Mouse (Mus musculus): ENCODE data around the gene Igfbp7. TPM values are rescaled to one million over a fixed set of nuclear protein-coding genes. Genes with fewer than 3 reads are reported as not detected.

The Igfbp7 gene
- polyA plus RNA-seq, 1 experiment from 2014 or later = 68.1 TPM

GRCm38 (mm10) chr5:77324936-77325335 is 82.9 kb downstream of the Igfbp7 start:
- Histone ChIP-seq H3K9me3 (replicated peaks; ENCODE audit: control insufficient read depth, low read length) (no peaks in the 10 kb centered on the region), H3K36me3 (ENCODE audit: control insufficient read depth, insufficient read depth, low read length) (peaks cover 93% of the 10 kb centered on the region), H3K9ac (ENCODE audit: low read length) (no peak overlapping the region), H3K4me3 (ENCODE audit: low read depth, low read length) (no peak overlapping the region), H3K27ac (ENCODE audit: low read depth, low read length) (no peak overlapping the region), H3K4me2 (ENCODE audit: low read length) (no peak overlapping the region), H3K4me1 (ENCODE audit: control insufficient read depth, insufficient read depth, low read length) (no peaks in the 10 kb centered on the region), H3K27me3 (replicated peaks; ENCODE audit: control insufficient read depth, insufficient read depth, low read length) (no peaks in the 10 kb centered on the region)
- 88% methylated on average over 1 of the region's 1 CpGs for WGBS
- DNase-seq (ENCODE audit: low spot score) (no peak), ATAC-seq (no peak)

- no peak for DNase-seq (ENCODE audit: low spot score)
- H3K4me1 ChIP-seq (ENCODE audit: control insufficient read depth, insufficient read depth, low read length) = peaks cover 9% of the 10 kb centered on the region
- H3K4me3 ChIP-seq (ENCODE audit: low read depth, low read length) = no peak overlapping the region
- no peak overlapping the region for H3K9ac ChIP-seq (ENCODE audit: low read length)
- no peaks in the 10 kb centered on the region for H3K27me3 ChIP-seq (replicated peaks; ENCODE audit: control insufficient read depth, insufficient read depth, low read length)
- no peak for ATAC-seq
- peaks cover 56% of the 10 kb centered on the region for H3K36me3 ChIP-seq (ENCODE audit: control insufficient read depth, insufficient read depth, low read length)
- no peaks in the 10 kb centered on the region for H3K9me3 ChIP-seq (replicated peaks; ENCODE audit: control insufficient read depth, low read length)
- WGBS = 92% methylated on average over 6 of the region's 6 CpGs
- H3K27ac ChIP-seq (ENCODE audit: low read depth, low read length) = no peak overlapping the region
- H3K4me2 ChIP-seq (ENCODE audit: low read length) = no peak overlapping the region
These were observed 92.9 kb downstream of the Igfbp7 start for GRCm38 (mm10) chr5:77314986-77315385.

- Histone ChIP-seq H3K27ac (ENCODE audit: low read depth, low read length) (no peak overlapping the region), H3K4me3 (ENCODE audit: low read depth, low read length) (no peak overlapping the region), H3K9me3 (replicated peaks; ENCODE audit: control insufficient read depth, low read length) (no peaks in the 10 kb centered on the region), H3K4me2 (ENCODE audit: low read length) (no peak overlapping the region), H3K4me1 (ENCODE audit: control insufficient read depth, insufficient read depth, low read length) (peaks cover 9% of the 10 kb centered on the region), H3K36me3 (ENCODE audit: control insufficient read depth, insufficient read depth, low read length) (peaks cover 53% of the 10 kb centered on the region), H3K27me3 (replicated peaks; ENCODE audit: control insufficient read depth, insufficient read depth, low read length) (no peaks in the 10 kb centered on the region), H3K9ac (ENCODE audit: low read length) (no peak overlapping the region)
- 94% methylated on average over 4 of the region's 4 CpGs for WGBS
- ATAC-seq = no peak
- no peak for DNase-seq (ENCODE audit: low spot score)
These were observed 93.6 kb downstream of the Igfbp7 start for GRCm38 (mm10) chr5:77314206-77314605.

- Histone ChIP-seq H3K27ac (ENCODE audit: low read depth, low read length) (peak within 1 kb of the TSS; percentile 91), H3K9ac (ENCODE audit: low read length) (peak within 1 kb of the TSS; percentile 79), H3K9me3 (replicated peaks; ENCODE audit: control insufficient read depth, low read length) (no peaks in the 10 kb centered on the region), H3K36me3 (ENCODE audit: control insufficient read depth, insufficient read depth, low read length) (peaks cover 40% of the 10 kb centered on the region), H3K4me2 (ENCODE audit: low read length) (peak within 1 kb of the TSS; percentile 100), H3K27me3 (replicated peaks; ENCODE audit: control insufficient read depth, insufficient read depth, low read length) (no peaks in the 10 kb centered on the region), H3K4me3 (ENCODE audit: low read depth, low read length) (peak within 1 kb of the TSS; percentile 90), H3K4me1 (ENCODE audit: control insufficient read depth, insufficient read depth, low read length) (peaks cover 19% of the 10 kb centered on the region)
- ATAC-seq (peak; percentile 96), DNase-seq (ENCODE audit: low spot score) (peak; percentile 99)
- under 1% methylated on average over 84 of the region's 85 CpGs for WGBS
These were observed 97.7 kb downstream of the Igfbp7 start, which contains the start of the genes Noa1 and Polr2b for GRCm38 (mm10) chr5:77309924-77310772. Gene Noa1, minus strand, starts transcription at chr5:77310084. Gene Polr2b, plus strand, starts transcription at chr5:77310147.

- Histone ChIP-seq H3K36me3 (ENCODE audit: control insufficient read depth, insufficient read depth, low read length) (peaks cover 37% of the 10 kb centered on the region), H3K4me2 (ENCODE audit: low read length) (peak overlapping the region; percentile 100), H3K4me3 (ENCODE audit: low read depth, low read length) (peak overlapping the region; percentile 90), H3K4me1 (ENCODE audit: control insufficient read depth, insufficient read depth, low read length) (peaks cover 19% of the 10 kb centered on the region), H3K9ac (ENCODE audit: low read length) (peak overlapping the region; percentile 79), H3K27ac (ENCODE audit: low read depth, low read length) (peak overlapping the region; percentile 91; the same call in 1 of the 2 replicates), H3K9me3 (replicated peaks; ENCODE audit: control insufficient read depth, low read length) (no peaks in the 10 kb centered on the region), H3K27me3 (replicated peaks; ENCODE audit: control insufficient read depth, insufficient read depth, low read length) (no peaks in the 10 kb centered on the region)
- ATAC-seq (peak; percentile 35), DNase-seq (ENCODE audit: low spot score) (peak; percentile 51)
- under 1% methylated on average over 76 of the region's 76 CpGs for WGBS
These were observed 98.6 kb downstream of the Igfbp7 start for GRCm38 (mm10) chr5:77309051-77309906.

GRCm38 (mm10) chr5:77307821-77308553 is 99.9 kb downstream of the Igfbp7 start:
- peaks cover 33% of the 10 kb centered on the region for H3K36me3 ChIP-seq (ENCODE audit: control insufficient read depth, insufficient read depth, low read length)

GRCm38 (mm10) chr5:77301296-77301903 is 106.4 kb downstream of the Igfbp7 start:
- ATAC-seq = no peak
- 93% methylated on average over 6 of the region's 6 CpGs for WGBS

More at GRCm38 (mm10) chr5:77307821-77308553, 99.9 kb downstream of the Igfbp7 start:
- H3K4me2 ChIP-seq (ENCODE audit: low read length) = peak overlapping the region; percentile 100
- ATAC-seq (no peak), DNase-seq (ENCODE audit: low spot score) (no peak)
- no peaks in the 10 kb centered on the region for H3K27me3 ChIP-seq (replicated peaks; ENCODE audit: control insufficient read depth, insufficient read depth, low read length)
- peak overlapping the region; percentile 79 for H3K9ac ChIP-seq (ENCODE audit: low read length)
- WGBS = 83% methylated on average over 5 of the region's 5 CpGs
- peaks cover 19% of the 10 kb centered on the region for H3K4me1 ChIP-seq (ENCODE audit: control insufficient read depth, insufficient read depth, low read length)
- no peaks in the 10 kb centered on the region for H3K9me3 ChIP-seq (replicated peaks; ENCODE audit: control insufficient read depth, low read length)
- no peak overlapping the region for H3K27ac ChIP-seq (ENCODE audit: low read depth, low read length)
- H3K4me3 ChIP-seq (ENCODE audit: low read depth, low read length) = peak overlapping the region; percentile 90

GRCm38 (mm10) chr5:77299486-77299885 is 108.4 kb downstream of the Igfbp7 start:
- Histone ChIP-seq H3K9me3 (replicated peaks; ENCODE audit: control insufficient read depth, low read length) (no peaks in the 10 kb centered on the region), H3K4me3 (ENCODE audit: low read depth, low read length) (no peak overlapping the region), H3K4me1 (ENCODE audit: control insufficient read depth, insufficient read depth, low read length) (no peaks in the 10 kb centered on the region), H3K36me3 (ENCODE audit: control insufficient read depth, insufficient read depth, low read length) (peaks cover 65% of the 10 kb centered on the region), H3K27me3 (replicated peaks; ENCODE audit: control insufficient read depth, insufficient read depth, low read length) (no peaks in the 10 kb centered on the region), H3K4me2 (ENCODE audit: low read length) (no peak overlapping the region), H3K9ac (ENCODE audit: low read length) (no peak overlapping the region), H3K27ac (ENCODE audit: low read depth, low read length) (no peak overlapping the region)
- DNase-seq (ENCODE audit: low spot score) = no peak
- WGBS = 93% methylated on average over 2 of the region's 2 CpGs
- ATAC-seq = no peak

More at GRCm38 (mm10) chr5:77301296-77301903, 106.4 kb downstream of the Igfbp7 start:
- no peak overlapping the region for H3K4me3 ChIP-seq (ENCODE audit: low read depth, low read length)
- no peaks in the 10 kb centered on the region for H3K9me3 ChIP-seq (replicated peaks; ENCODE audit: control insufficient read depth, low read length)
- DNase-seq (ENCODE audit: low spot score) = no peak
- no peaks in the 10 kb centered on the region for H3K27me3 ChIP-seq (replicated peaks; ENCODE audit: control insufficient read depth, insufficient read depth, low read length)
- no peak overlapping the region for H3K9ac ChIP-seq (ENCODE audit: low read length)
- no peaks in the 10 kb centered on the region for H3K4me1 ChIP-seq (ENCODE audit: control insufficient read depth, insufficient read depth, low read length)
- H3K4me2 ChIP-seq (ENCODE audit: low read length) = no peak overlapping the region
- H3K27ac ChIP-seq (ENCODE audit: low read depth, low read length) = no peak overlapping the region
- peaks cover 64% of the 10 kb centered on the region for H3K36me3 ChIP-seq (ENCODE audit: control insufficient read depth, insufficient read depth, low read length)
